Mouse (Mus musculus): ENCODE results near the gene Dynlrb2.

- no peak for TF ChIP-seq CTCF (IDR thresholded peaks at IDR 0.05; ENCODE audit: extremely low read depth, insufficient read depth, low read length)
- TF ChIP-seq POLR2A (IDR thresholded peaks at IDR 0.05; ENCODE audit: extremely low read depth, insufficient read depth, low read length): no peak
Measured at GRCm38 (mm10) chr8:116461472-116461871, 43.3 kb upstream of the Dynlrb2 start.
